Mouse (Mus musculus): ENCODE measurements around the gene Ppp1r1a. TPM values are rescaled to one million over a fixed set of nuclear protein-coding genes. Genes with fewer than 3 reads are reported as not detected.

Ppp1r1a gene
- polyA plus RNA-seq, 1 experiment from 2014 or later = 0.31 TPM

DNA sequence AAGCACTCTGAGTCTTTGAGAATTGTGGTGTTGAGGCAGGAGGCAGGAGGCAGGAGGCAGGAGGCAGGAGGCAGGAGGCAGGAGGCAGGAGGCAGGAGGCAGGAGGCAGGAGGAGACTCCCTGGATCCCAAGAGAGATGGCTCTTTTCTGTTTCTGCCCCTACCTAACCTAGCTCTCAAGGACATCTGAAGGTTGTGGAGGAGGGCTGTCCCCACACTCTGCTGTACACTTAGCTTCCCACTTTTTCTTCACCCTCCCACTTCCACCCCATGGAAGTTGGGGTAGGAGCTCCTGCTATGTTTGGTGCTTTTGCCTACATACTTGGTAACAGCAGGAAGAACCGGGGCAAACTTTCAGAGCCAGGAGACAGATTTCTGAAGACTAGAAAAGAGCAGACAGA lies 2.0 kb downstream of the Ppp1r1a start:
- H3K27me3 ChIP-seq = peaks cover 64% of the 10 kb centered on the region
- H3K9me3 ChIP-seq (replicated peaks) = no peaks in the 10 kb centered on the region
- DNase-seq = no peak
- no peaks in the 10 kb centered on the region for H3K4me1 ChIP-seq (replicated peaks)
- H3K36me3 ChIP-seq = no peaks in the 10 kb centered on the region
- H3K9ac ChIP-seq = no peak overlapping the region
- no peak for ATAC-seq (ENCODE audit: low read depth)
- no peak overlapping the region for H3K4me3 ChIP-seq (replicated peaks)
- no peak overlapping the region for H3K27ac ChIP-seq
- H3K4me2 ChIP-seq = no peak overlapping the region
- WGBS (ENCODE audit: insufficient replicate concordance) = 32% methylated on average over 1 of the region's 1 CpGs

DNA sequence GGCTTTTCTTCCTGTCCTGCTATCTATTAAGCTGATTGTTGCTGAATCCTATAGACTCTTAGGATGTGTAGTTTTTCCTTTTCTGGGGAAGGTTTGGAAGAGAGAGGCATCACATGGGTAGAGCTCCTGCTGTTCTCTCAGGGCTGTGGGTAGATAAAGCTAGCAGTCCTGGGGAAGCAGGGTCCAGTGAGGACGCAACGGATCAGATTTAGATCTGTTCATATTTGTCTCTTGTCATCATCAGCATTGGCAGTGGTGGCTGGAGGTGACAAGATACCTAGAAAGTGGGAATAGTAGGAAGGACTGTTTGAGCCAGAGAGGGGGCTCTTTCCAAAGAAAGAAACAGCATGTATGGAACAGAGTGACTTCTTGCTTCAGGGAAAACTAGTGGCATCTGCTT lies 2.8 kb downstream of the Ppp1r1a start:
- ATAC-seq (ENCODE audit: low read depth) (no peak), DNase-seq (no peak)
- Histone ChIP-seq H3K4me3 (replicated peaks) (no peak overlapping the region), H3K4me1 (replicated peaks) (no peaks in the 10 kb centered on the region), H3K36me3 (no peaks in the 10 kb centered on the region), H3K9ac (no peak overlapping the region), H3K27me3 (peaks cover 59% of the 10 kb centered on the region), H3K4me2 (no peak overlapping the region), H3K27ac (no peak overlapping the region), H3K9me3 (replicated peaks) (no peaks in the 10 kb centered on the region)
- WGBS (ENCODE audit: insufficient replicate concordance) = 62% methylated on average over 2 of the region's 2 CpGs

DNA sequence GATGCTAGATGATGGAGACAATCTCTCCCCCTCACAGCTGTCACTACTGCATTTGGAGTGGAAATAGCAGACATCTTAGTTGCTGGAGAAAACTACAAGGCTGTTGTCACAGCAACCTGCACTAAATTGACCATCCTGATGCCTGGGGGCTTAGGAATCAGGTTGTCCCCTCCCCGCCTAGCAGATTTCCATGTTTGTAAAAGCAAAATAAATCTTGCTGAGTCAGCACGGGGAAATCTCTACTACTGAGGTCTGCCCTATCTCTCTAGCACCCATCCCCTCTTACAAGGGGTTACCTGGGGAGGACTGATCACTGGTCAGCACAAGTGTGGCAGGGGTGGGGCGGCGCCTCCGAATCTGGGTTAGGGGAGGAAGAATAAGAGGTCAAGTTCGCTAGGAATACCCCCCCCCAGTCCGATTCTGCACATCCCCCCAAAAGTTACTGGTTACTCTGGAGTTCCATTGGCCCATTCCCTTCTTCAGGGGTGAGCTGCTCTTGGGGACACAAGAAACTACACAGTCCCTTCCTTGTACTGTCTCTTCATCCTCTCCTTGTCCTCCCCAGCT lies 3.7 kb downstream of the Ppp1r1a start:
- DNase-seq = no peak
- Histone ChIP-seq H3K9me3 (replicated peaks) (no peaks in the 10 kb centered on the region), H3K4me2 (no peak overlapping the region), H3K27ac (no peak overlapping the region), H3K4me3 (replicated peaks) (no peak overlapping the region), H3K9ac (no peak overlapping the region), H3K4me1 (replicated peaks) (no peaks in the 10 kb centered on the region), H3K27me3 (peaks cover 50% of the 10 kb centered on the region), H3K36me3 (no peaks in the 10 kb centered on the region)
- no peak for ATAC-seq (ENCODE audit: low read depth)
- WGBS (ENCODE audit: insufficient replicate concordance) = 62% methylated on average over 7 of the region's 7 CpGs

DNA sequence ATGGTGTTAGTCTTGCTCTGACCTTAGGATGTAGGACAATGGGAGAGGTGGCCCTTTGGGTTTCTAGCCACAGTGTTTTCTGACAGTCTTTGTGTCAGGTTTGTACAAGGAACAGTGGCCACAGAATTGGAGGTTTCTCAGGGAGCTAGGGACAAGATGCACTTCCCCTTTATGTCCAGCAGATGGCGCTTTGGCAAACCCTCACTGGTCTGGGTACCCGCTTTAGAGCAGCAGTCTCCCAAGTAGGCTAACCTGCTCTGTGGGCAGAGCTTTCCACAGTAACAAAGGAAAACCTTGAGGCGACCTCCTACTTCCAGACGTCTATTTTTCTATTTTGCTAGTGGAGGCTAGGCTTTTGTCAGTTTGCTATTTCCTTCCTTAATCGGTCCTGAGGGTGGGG lies 7.4 kb downstream of the Ppp1r1a start:
- no peak overlapping the region for H3K4me2 ChIP-seq
- H3K4me1 ChIP-seq (replicated peaks) = no peaks in the 10 kb centered on the region
- 7% methylated on average over 5 of the region's 5 CpGs for WGBS (ENCODE audit: insufficient replicate concordance)
- no peaks in the 10 kb centered on the region for H3K9me3 ChIP-seq (replicated peaks)
- peaks cover 15% of the 10 kb centered on the region; the same call in 1 of the 2 replicates for H3K27me3 ChIP-seq
- no peak for ATAC-seq (ENCODE audit: low read depth)
- DNase-seq = no peak
- H3K36me3 ChIP-seq = no peaks in the 10 kb centered on the region
- H3K27ac ChIP-seq = no peak overlapping the region
- no peak overlapping the region for H3K4me3 ChIP-seq (replicated peaks)
- no peak overlapping the region for H3K9ac ChIP-seq

DNA sequence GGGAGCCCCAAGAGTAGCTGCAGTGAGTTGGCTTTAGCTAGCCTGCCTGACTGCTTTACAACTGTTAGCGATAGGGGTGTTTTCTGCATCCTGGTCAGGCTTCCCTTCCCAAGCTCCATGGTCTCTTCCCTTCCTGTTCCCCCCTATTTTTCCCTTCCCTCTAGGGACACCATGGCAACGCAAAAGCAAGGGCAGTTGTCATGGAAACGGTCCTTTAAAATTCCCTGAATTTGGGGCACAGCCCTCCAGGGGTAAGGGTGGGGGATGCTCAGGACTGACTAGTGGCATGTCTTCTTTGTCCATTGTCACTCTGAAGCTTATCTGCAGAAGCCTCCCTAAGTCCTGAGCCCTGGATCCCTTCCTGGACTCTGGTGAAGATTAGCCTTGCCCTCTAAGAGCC lies 14.6 kb downstream of the Ppp1r1a start:
- H3K27me3 ChIP-seq = no peaks in the 10 kb centered on the region
- H3K4me2 ChIP-seq = no peak overlapping the region
- H3K4me3 ChIP-seq (replicated peaks) = no peak overlapping the region
- DNase-seq (no peak), ATAC-seq (ENCODE audit: low read depth) (no peak)
- no peaks in the 10 kb centered on the region for H3K9me3 ChIP-seq (replicated peaks)
- no peak overlapping the region for H3K9ac ChIP-seq
- H3K36me3 ChIP-seq = no peaks in the 10 kb centered on the region
- WGBS (ENCODE audit: insufficient replicate concordance) = 54% methylated on average over 3 of the region's 3 CpGs
- H3K4me1 ChIP-seq (replicated peaks) = no peaks in the 10 kb centered on the region
- H3K27ac ChIP-seq = no peak overlapping the region

DNA sequence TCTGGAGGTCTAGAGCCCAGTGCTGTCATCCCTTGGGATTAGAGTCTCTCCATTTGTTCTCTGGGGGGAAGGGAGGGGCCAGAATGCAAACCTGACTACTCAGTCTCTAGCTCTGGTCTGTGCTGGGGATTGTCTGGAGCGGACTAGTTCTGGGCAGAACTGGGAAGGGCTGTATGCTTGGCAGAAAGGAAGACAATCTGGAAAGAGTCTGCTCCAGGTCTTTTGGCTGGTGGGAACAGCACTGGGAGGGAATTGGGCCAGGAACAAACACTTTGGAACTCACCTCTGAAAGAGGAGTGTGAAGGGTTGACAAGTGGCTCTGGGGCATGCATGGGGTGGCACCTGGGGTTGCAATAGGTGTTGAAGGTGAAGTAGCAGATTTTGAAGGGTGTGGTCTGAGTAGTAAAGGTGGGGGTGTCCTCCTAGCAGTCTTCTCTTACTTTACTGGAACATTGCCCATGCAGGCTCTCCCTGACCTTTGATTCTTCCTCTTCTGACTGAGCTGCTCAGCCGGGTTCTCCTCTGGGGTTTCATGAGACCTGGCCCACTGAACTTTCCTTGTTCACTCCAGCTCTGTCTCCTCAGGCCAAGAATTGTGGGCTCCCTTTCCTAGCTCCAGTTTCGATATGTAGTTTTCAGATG lies 15.2 kb downstream of the Ppp1r1a start:
- H3K4me2 ChIP-seq = no peak overlapping the region
- no peaks in the 10 kb centered on the region for H3K36me3 ChIP-seq
- no peak overlapping the region for H3K4me3 ChIP-seq (replicated peaks)
- no peak for DNase-seq
- no peak for ATAC-seq (ENCODE audit: low read depth)
- no peak overlapping the region for H3K9ac ChIP-seq
- no peaks in the 10 kb centered on the region for H3K27me3 ChIP-seq
- 55% methylated on average over 3 of the region's 3 CpGs for WGBS (ENCODE audit: insufficient replicate concordance)
- H3K9me3 ChIP-seq (replicated peaks) = no peaks in the 10 kb centered on the region
- no peaks in the 10 kb centered on the region for H3K4me1 ChIP-seq (replicated peaks)
- H3K27ac ChIP-seq = no peak overlapping the region

DNA sequence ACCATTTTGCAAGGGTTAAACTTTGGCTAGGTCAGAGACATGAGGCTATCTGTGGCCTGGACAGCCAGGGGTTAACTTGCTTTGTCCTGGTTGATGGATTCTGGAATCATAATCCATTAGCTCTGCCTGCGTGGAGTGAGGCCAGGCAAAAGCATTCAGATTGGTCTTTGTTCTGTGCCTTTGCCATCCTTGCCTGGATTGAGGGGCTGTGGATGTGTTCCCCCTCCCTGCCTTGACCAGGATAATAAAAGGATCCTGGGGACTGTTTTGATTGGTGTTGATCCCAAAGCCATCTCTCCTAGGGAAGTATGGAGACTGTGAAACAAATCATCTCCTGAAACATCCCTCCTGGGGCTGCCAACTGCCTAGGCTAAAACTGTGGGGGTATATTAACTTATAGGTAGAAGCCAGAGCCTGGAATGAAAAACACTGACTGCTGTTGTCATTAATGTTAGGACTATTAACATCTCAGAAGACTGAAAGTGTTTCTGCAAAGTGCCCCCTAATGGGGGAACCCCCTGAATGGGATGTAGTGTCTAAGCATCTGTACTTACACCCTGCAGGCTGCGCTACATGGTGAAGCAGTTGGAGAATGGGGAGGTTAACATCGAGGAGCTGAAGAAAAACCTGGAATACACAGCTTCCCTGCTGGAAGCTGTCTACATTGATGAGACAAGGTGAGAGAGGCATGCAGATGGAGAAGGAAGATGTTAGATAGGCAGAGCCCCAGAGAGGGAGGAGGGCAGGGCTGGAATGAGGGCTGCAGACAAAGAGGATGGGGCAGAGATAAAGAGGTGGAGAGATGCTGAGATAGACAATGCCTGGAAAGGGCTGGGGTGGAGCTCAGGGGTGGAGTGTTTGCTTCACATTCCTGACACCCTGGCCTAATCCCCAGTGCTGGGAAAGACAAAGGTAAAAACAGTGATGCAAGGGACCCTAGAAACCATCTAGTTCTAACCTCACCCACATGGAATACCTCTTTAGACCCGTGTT lies 18.1 kb downstream of the Ppp1r1a start:
- WGBS (ENCODE audit: insufficient replicate concordance) = 28% methylated on average over 4 of the region's 4 CpGs
- ATAC-seq (ENCODE audit: low read depth) (no peak), DNase-seq (no peak)
- Histone ChIP-seq H3K4me2 (no peak overlapping the region), H3K4me1 (replicated peaks) (0 out of 2 replicates have a peak, but pooled peaks cover 3% of the 10 kb centered on the region), H3K27me3 (no peaks in the 10 kb centered on the region), H3K9me3 (replicated peaks) (no peaks in the 10 kb centered on the region), H3K9ac (no peak overlapping the region), H3K4me3 (replicated peaks) (no peak overlapping the region), H3K36me3 (no peaks in the 10 kb centered on the region), H3K27ac (no peak overlapping the region)

DNA sequence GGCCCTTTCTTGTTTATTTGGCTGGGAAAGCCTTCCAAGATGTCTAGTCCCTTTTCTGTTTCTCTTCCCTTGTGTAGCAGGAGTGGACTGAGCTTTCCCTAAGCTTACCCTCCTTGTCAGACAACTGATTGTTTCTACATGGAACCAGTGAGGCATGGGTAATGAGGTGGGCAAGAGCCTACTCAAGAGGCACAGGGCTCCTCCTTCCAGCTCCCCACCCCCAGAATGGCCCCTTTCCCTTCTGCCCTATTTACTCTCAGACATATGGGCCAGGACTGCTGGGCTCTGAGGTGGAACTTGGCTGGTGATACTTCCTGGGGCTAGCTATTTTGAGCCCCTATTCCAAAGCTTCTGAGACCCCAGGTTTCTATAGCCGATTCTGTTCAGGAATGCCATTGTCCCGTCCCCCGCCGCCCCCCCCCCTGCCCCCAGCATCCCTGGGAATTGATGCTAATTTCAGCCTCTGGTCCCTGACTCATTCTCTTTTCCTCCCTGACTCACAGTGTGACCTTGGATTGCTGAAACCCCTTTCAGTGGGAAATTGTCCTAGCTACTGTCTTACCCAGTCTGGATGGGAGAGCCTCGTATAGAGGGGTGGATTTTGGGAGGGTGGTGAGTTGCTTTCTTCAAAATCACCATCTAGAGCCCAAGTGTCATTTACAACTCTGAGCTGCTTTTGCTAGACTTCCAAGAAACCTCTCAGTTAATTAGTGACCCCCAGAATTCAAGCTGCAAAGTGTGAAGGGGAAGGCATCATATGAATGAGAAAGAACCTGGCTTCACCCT lies 19.0 kb downstream of the Ppp1r1a start:
- H3K9me3 ChIP-seq (replicated peaks) = no peaks in the 10 kb centered on the region
- no peak for DNase-seq
- peaks cover 8% of the 10 kb centered on the region; the same call in 1 of the 2 replicates for H3K4me1 ChIP-seq (replicated peaks)
- H3K9ac ChIP-seq = no peak overlapping the region
- 24% methylated on average over 5 of the region's 5 CpGs for WGBS (ENCODE audit: insufficient replicate concordance)
- no peak overlapping the region for H3K4me3 ChIP-seq (replicated peaks)
- no peak for ATAC-seq (ENCODE audit: low read depth)
- H3K27me3 ChIP-seq = no peaks in the 10 kb centered on the region; the same call in 1 of the 2 replicates
- H3K4me2 ChIP-seq = no peak overlapping the region
- H3K36me3 ChIP-seq = no peaks in the 10 kb centered on the region
- H3K27ac ChIP-seq = no peak overlapping the region

DNA sequence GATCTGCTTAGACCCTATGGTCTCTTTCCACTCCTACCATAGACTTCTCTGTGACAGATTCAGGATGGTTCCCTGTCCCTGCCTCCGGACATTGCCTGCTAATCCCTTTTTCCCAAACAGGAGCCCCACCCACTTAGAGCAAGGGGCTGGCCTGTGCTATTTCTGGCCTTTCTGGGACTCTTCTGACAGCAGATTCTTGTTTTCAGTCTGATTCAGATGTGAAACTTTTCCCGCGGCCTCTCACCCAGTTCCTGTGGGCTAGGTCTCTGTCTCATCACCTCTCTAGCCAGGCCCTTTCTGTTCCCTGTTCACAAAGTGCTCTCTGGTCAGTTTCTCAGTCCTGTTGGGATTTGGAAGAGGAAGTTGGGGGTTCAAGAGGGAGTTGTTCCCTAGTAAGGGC lies 22.9 kb downstream of the Ppp1r1a start:
- Histone ChIP-seq H3K4me3 (replicated peaks) (no peak overlapping the region), H3K4me2 (no peak overlapping the region; the same call in 1 of the 2 replicates), H3K4me1 (replicated peaks) (peaks cover 8% of the 10 kb centered on the region; the same call in 1 of the 2 replicates), H3K9me3 (replicated peaks) (no peaks in the 10 kb centered on the region), H3K27ac (no peak overlapping the region), H3K36me3 (no peaks in the 10 kb centered on the region), H3K9ac (no peak overlapping the region), H3K27me3 (no peaks in the 10 kb centered on the region; the same call in 1 of the 2 replicates)
- ATAC-seq (ENCODE audit: low read depth) (no peak), DNase-seq (no peak)
- WGBS (ENCODE audit: insufficient replicate concordance) = 36% methylated on average over 3 of the region's 3 CpGs

DNA sequence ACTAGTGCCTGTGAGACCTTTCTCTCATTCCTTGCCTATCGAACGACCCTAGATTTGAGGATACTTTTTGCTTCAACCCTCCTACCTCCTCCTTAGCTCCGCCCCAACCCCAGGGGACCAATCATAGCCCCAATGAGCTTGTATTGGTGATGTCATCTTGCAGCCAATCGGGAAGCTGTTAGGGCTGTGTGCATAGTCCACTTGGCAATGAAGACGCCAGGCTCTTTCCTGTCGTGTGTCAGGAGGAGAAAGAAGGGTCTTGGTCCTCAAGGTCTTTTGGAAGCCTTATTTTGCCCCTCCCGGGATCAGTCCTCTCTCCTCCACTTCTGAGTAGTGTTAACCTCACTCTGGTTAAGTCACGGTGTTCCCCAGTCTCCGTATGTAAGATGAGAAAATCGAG lies 23.7 kb downstream of the Ppp1r1a start:
- H3K4me3 ChIP-seq (replicated peaks) = peak overlapping the region; percentile 23; the same call in 1 of the 2 replicates
- peaks cover 8% of the 10 kb centered on the region; the same call in 1 of the 2 replicates for H3K4me1 ChIP-seq (replicated peaks)
- H3K9me3 ChIP-seq (replicated peaks) = no peaks in the 10 kb centered on the region
- no peak for DNase-seq
- no peak overlapping the region for H3K27ac ChIP-seq
- H3K36me3 ChIP-seq = no peaks in the 10 kb centered on the region
- peak; percentile 84 for ATAC-seq (ENCODE audit: low read depth)
- H3K4me2 ChIP-seq = peak overlapping the region; percentile 47
- WGBS (ENCODE audit: insufficient replicate concordance) = 8% methylated on average over 10 of the region's 10 CpGs
- no peaks in the 10 kb centered on the region; the same call in 1 of the 2 replicates for H3K27me3 ChIP-seq
- no peak overlapping the region for H3K9ac ChIP-seq
